In genomic region chr2:156963891-156964290, GRCm38 (mm10) we compare ENCODE assay signal across 9 mouse cellular contexts.
"Had no signal": no experiment of that assay in that cellular context is flagged by ENCODE, and none has a peak within 500 bp of the region (broad histone marks: within the 10 kb centered on the region; RNA-seq: fewer than 3 reads in every experiment).

No protein-coding gene starts in this region.

- DNase-seq: kidney, adult 8-10 months; kidney, postnatal 10 days; kidney, postnatal 36 days; layer of hippocampus, postnatal 36 days; lung, adult 18-20 months; lung, postnatal 10 days; lung, postnatal 36 days; thymus, adult 18-20 months; thymus, postnatal 36 days had no signal
